Mouse (Mus musculus): Measurements from ENCODE around the gene Cdk9. TPM values are rescaled to one million over a fixed set of nuclear protein-coding genes. Genes with fewer than 3 reads are reported as not detected.
A peak's percentile ranks its signal among the peaks of the same experiment; 100 is the strongest.

The Cdk9 gene
- 67.4 and 79.7 TPM in 2 replicates for total RNA-seq (2021)
- long read RNA-seq, experiment 1, transcript Cdk9-201 (7 exons, 1,733 nt): major isoform, 147 of 170 reads
- long read RNA-seq, experiment 1, partial matches to known transcripts: 1 of 170 reads
- long read RNA-seq, experiment 1, other reads (novel, unspliced or antisense): 19 of 170 reads
- long read RNA-seq, experiment 2, transcript Cdk9-201 (7 exons, 1,733 nt): major isoform, 71 of 94 reads
- long read RNA-seq, experiment 2, partial matches to known transcripts: 2 of 94 reads
- long read RNA-seq, experiment 2, other reads (novel, unspliced or antisense): 18 of 94 reads

- DNase-seq: peak; percentile 96
These were observed at the start of gene Cdk9 for GRCm38 (mm10) chr2:32712934-32713817. TSS of gene Cdk9 (minus strand) at chr2:32713076.

- DNase-seq: no peak
These were observed 49.0 kb upstream of the Cdk9 start for GRCm38 (mm10) chr2:32761859-32762258.

GRCm38 (mm10) chr2:32761361-32761760 is 48.5 kb upstream of the Cdk9 start:
- no peak for DNase-seq

DNA sequence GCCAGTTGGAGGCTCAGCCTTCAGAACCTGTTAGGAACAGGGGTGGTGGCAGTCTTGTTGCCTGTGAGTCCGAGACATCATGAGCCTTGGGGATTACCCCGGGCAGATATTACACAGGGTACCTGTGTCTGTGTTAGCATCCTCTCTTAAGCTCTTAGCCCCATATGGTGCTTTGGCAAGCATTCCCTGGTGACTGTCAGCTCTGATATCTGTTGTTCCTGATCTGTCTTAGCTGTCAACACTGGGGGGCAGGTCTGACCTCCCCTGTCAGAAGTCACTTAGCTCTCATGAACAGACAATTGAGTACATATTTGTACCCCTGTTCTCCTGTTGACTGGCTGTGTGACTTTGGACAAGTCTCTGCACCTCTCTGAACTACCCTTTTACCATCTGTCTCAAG is 46.1 kb upstream of the Cdk9 start:
- DNase-seq: no peak

- DNase-seq: no peak
These were observed 45.6 kb upstream of the Cdk9 start for GRCm38 (mm10) chr2:32758503-32758902.

GRCm38 (mm10) chr2:32757056-32757845 is 44.4 kb upstream of the Cdk9 start, which contains the start of gene Tor2a:
TSS of gene Tor2a (plus strand) at chr2:32757234.
- peak; percentile 98 for DNase-seq

DNA sequence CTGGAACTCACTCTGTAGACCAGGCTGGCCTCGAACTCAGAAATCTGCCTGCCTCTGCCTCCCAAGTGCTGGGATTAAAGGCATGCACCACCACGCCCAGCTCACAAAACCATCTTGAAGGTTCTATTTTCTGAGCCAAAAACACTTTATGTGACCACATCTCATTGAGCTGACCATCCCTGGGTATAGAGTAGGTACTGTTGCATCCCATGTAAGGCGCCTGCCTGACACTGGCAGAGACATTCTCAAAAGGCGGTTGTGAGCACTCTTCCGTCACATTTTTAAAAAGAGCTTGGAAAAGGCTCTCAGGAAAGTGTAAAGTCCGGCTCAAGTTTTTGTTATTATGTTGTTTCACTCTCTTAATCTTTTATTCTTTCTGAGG is 43.8 kb upstream of the Cdk9 start:
- DNase-seq: no peak

GRCm38 (mm10) chr2:32752181-32752580 is 39.3 kb upstream of the Cdk9 start:
- DNase-seq: peak; percentile 61

- DNase-seq: no peak
These were observed 38.8 kb upstream of the Cdk9 start for GRCm38 (mm10) chr2:32751665-32752033.

DNA sequence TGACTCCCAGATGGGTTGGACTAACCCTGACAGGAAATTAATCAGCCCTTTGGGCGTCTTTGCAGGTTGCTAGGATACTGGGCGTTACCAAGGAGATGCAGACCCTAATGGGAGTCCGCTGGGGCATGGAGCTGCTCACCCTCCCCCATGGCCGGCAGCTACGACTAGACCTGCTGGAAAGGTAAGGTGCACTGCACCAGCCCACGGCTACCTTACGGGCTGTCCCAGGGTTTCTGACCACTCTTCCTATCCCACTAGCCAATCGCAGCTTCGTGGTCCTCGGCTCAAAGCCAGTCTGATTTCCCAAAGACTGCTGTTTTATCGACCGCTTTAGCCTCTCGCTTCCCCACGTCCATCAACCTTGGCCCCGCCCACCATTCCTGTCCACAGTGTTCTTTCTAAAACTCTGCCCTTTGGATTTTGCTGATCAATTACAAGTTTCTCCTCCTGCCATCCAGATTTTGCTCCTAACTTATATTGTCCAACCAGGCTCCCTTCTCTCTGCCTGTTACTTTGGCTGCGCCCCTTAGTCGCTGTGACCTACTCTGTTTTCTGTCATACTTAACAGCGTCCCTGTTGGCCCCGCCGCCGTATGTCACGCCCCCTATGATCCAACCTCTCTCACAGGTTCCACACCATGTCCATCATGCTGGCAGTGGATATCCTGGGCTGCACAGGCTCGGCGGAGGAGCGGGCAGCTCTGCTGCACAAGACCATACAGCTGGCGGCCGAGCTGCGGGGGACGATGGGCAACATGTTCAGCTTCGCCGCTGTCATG is 38.2 kb upstream of the Cdk9 start:
- DNase-seq: peak; percentile 88

DNA sequence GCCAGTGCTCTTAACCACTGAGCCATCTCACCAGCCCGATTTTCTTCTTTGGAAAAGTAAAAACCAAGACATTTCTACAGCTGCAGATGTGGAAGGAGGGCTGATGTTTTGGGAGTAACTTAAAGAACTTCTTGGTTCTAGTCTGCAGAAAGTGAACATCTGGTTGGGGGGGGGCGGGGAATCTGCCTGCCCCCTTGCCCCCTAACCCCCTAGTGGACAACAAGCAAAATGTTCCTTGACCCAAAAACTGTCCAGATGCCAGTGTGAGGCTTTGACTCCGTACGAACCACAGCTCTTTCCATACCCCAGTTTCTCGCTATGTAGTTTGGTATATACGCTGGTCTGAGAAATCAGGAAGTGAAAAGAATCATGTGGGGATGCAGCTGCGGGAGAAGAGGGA is 37.3 kb upstream of the Cdk9 start:
- no peak for DNase-seq

DNA sequence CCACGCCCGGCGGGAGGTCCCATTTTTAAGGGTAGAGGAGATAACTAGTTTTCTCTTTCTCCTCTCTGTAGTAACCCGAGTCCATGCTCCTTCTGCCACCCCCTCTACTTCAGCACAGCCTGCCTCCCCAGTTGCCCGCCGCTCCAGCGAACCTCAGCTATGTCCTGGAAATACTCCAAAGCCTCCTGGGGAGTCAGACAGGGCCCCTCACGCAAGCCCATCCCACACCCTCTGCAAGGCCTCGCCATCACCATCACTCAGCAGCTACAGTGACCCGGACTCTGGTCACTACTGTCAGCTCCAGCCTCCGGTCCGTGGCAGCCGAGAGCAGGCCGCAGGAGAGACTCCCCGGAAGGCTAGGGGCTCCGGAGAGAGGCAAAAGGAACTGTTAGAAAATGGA is 36.2 kb upstream of the Cdk9 start:
- DNase-seq: no peak

- DNase-seq: no peak
These were observed 31.6 kb upstream of the Cdk9 start for GRCm38 (mm10) chr2:32744272-32744982.

GRCm38 (mm10) chr2:32742173-32742531 is 29.3 kb upstream of the Cdk9 start:
- DNase-seq: peak; percentile 47

GRCm38 (mm10) chr2:32741273-32742172 is 28.6 kb upstream of the Cdk9 start:
- DNase-seq: peak; percentile 56

- DNase-seq: no peak
These were observed 28.0 kb upstream of the Cdk9 start, which contains the start of gene 6330409D20Rik for GRCm38 (mm10) chr2:32740916-32741272. TSS of gene 6330409D20Rik (minus strand) at chr2:32741016.

GRCm38 (mm10) chr2:32739311-32739710 is 26.4 kb upstream of the Cdk9 start:
- peak; percentile 49 for DNase-seq

- no peak for DNase-seq
These were observed 24.1 kb upstream of the Cdk9 start for GRCm38 (mm10) chr2:32737008-32737407.

GRCm38 (mm10) chr2:32736306-32736829 is 23.5 kb upstream of the Cdk9 start:
- no peak for DNase-seq

DNA sequence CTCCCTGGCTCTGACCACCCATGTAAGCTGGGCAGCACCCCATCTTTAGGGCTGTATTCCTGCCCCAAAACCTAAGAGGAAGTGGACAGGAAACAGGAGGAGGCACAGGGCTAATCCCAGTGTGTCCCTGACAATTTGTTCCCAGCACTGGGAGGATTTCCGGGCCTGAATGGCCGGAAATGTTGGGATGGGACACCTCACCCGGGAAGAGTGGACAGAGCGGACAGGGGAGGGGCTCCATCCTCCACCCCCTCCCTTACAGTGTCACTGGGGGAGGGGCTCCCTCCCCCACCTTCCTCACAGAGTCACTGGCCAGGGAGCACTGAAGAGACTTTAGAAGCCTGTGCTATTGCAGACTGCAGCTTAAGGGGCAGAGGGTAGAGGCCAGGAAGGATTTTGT is 22.1 kb upstream of the Cdk9 start:
- DNase-seq: peak; percentile 76

Data from adrenal gland, postnatal 14 days (tissue).